Mouse (Mus musculus) heart, postnatal 0 days (tissue): ENCODE measurements around the gene Rhbdd2.

Source experiments
- CTCF ChIP-seq: IDR thresholded peaks from 2 replicates; pipeline ENCODE4 v1.5.1; 2016; ENCODE audit warnings: antibody characterized with exemption, control low read depth, low read depth
- EP300 ChIP-seq: IDR thresholded peaks from 2 replicates; pipeline ENCODE4 v1.6.1; 2016; ENCODE audit warnings: antibody characterized with exemption, low read depth

- TF ChIP-seq EP300 (no peak), CTCF (no peak)
These were observed 34.5 kb downstream of the Rhbdd2 start for GRCm38 (mm10) chr5:135666890-135667289.
